Mouse (Mus musculus): ENCODE results near the gene Hoxa5.

DNA sequence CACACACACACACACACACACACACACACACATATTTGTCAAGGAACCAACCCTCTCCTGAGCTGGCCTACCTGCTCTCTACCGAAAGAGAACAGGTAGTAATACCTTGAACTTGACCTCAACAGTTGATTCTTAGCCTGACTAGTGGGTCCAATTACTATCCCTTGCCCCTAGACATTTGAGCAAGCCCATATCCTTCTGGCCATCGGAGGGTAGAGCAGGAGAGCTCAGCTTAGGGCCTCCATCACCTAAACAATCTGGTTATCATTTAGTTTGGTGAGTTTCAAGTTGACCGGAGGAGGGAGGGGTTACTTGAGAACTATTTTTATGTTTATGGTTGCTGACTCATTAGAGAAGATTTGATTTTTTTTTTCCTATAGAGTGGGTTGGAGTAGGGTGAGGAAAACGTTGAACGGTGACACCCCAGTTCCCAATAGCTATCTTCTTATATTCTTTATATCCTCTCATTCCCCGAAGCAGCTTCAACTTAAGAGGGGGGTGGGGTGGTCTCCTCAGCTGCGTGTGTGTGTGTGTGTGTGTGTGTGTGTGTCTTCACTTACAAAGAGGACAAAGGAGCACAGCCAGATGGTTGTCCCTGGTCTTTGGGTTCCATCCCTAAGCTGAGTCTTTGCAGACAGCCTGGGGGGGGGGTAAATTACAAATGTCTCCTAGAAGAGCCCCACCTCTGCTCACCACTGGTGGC lies 46.9 kb upstream of the Hoxa5 start:
- TF ChIP-seq GATA1 (IDR thresholded peaks at IDR 0.05; ENCODE audit: borderline replicate concordance, low read length) (no peak), FLI1 (IDR thresholded peaks at IDR 0.05; ENCODE audit: low read length) (no peak)

All from megakaryocyte, embryonic 14.5 days (primary cell).